Mouse (Mus musculus) retina, embryonic 14.5 days (tissue): ENCODE data around the gene Smim10l1.

ENCODE experiments used
- DNase-seq: peaks from one replicate; pipeline ENCODE4 v3.0.0-alpha.2; 2015; ENCODE audit warnings: low spot score

The Smim10l1 gene

DNA sequence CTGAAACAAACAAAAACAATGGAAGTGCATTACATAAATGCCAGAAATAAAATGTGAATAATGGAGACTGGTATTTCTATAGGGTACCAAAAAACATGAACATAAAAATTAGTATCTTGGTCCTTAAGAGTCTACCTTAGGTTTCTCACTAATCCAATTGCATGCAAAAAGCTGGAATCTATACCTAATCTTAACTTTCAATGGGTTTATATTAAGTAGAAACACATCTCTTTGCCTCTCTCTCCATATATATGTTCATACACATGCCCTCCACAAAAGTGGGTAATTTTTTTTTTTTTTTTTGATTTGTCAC, at the start of gene Smim10l1:
Smim10l1 (plus strand) TSS at position 301 of the 313 bp plus-strand sequence.
- no peak for DNase-seq

DNA sequence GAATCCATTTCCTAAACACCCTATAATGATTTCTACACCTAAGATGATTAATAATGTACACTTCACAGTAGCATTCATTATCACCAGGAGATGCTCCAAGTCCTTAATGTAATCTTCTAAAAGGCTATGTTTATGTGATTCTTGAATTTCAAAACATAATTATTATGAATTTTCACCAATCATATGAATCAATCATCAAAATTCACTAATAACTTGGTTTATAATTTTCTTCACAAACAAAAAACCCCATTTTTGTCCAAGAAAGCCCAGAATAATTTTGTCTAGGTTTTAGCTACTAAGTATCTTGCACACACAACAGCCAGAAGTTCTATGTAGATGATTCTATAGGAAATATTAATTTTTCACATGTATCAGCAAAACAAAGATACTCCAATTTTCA, 49.0 kb upstream of the Smim10l1 start, which contains the start of gene Tas2r140:
Tas2r140 (minus strand) TSS at position 101 of the 400 bp plus-strand sequence.
- no peak for DNase-seq

DNA sequence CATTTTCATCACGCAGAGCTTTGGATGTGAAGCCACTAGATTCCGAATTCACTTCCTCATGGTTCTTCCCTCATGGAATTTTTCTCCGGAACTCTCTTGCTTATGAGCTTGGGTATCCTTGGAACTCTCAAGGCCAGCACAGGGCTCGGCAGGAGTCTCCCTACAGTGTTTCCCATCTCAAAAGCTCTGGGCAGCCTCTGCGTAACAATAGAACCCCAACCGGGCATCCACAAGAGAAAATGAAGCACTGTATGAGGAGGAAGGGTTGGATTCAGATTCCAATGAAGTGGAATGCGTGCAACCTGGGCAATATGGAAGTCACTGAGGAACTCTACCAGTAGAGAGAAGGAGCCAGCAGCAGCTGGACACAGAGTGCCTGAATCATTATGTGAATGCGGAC, 12.5 kb upstream of the Smim10l1 start:
- DNase-seq, result no peak

DNA sequence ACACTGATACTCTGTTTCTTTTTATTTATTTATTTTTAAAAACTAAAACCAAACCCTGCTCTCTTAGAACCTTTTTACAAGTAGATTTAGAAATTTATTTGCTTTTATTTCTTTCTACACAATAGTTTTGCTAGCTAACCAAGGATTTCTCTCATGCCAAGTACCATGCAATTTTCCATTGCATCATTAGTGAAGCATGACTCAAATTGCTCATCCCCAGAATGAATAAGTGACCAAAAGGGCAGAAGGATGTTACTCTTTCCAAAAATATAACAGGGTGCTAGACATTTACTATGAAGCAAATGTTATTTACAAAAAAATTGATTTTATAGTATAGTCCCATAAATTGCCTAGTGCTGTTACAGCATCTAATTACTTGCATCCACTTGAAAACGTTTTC, 2.3 kb upstream of the Smim10l1 start:
- DNase-seq, result no peak

DNA sequence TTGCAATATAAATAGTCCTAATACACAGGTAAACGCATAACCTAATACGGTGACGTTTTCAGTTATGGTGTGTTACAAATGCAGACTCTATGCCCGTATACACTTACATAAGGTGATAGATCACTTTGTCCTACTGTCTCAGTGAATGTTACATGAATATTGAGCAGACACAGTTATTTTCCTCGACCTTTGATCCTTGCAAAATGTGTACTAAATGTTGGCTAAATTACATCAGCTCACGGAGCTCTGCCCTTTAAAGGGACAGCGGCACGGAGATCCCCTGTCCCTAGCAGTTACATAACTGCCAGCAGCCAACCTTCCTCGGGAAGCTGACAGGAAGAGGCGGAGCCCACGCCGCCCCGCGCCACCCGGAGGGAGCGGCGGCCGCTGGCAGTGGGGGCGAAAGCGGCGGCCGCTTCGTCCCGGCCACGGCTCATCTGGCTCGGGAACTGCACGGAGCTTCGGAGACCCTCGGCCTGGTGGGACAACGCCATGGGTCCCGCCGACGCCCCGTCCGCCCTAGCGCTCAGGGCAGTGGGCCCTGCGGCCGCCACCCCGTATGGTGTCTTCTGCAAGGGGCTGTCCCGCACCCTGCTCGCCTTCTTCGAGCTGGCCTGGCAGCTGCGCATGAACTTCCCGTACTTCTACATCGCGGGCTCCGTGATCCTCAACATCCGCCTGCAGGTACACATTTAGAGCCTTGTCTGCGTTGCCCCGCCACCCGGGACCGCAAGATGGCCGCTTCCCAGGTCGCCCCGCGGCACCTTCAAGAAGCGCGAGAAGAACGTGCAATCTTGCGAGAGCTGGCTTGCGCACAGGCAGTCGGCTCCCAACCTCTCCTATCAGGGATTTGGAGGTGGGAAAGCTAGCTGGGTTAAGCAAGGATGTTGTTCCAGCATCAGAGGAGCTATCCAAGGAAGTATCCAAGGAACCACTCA, 482 bp downstream of the Smim10l1 start:
- peak; percentile 95 for DNase-seq
